Mouse (Mus musculus) ovary, adult 18-20 months (tissue): ENCODE results near the gene Dcaf10.
"Not testable (repeated sequence)": the region's sequence is repeated elsewhere in the genome, so short reads cannot be mapped to it uniquely, and the experiment has no call there.

Source experiments
- DNase-seq: peaks from one replicate; pipeline ENCODE4 v3.0.0; 2022; ENCODE audit warnings: low spot score, mixed read lengths

Dcaf10 gene

DNA sequence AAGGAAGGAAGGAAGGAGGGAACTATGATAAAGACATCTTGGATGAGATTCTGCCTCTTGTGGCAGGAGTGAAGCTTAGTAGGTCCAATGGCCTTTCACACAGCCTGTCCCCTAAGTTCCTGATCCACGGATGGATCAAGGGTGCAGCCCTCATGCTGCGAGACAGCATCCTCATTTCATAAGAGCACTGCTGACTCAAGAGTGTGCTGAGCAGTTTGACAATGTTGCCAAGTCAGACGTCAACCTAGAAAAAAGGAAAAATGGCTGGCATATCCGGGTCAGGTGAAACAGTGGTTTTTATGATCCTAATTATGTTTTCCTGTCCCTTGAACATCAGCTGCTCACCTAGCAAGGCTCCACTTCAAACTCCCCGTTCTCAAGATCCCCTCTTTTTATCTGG, 51.8 kb downstream of the Dcaf10 start:
- DNase-seq, result no peak

DNA sequence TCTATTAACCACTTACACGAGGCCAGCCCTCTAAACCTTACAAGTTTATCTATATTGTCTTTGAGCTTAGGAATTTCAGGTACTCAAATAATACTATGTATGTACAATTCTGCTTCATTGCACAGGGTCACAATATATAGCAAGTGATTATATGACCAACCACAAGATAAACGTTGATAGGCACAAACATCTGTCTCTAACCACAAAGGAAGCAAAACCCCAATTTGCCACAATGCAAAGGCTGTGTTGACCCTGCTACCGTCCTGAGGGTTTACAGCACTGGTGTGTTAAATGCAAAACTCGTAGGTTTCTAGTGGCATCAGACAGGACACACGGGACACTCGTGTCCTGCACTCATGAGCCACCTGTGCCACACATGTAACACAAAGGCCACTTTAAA, 54.3 kb downstream of the Dcaf10 start:
- DNase-seq, result not testable (repeated sequence)

DNA sequence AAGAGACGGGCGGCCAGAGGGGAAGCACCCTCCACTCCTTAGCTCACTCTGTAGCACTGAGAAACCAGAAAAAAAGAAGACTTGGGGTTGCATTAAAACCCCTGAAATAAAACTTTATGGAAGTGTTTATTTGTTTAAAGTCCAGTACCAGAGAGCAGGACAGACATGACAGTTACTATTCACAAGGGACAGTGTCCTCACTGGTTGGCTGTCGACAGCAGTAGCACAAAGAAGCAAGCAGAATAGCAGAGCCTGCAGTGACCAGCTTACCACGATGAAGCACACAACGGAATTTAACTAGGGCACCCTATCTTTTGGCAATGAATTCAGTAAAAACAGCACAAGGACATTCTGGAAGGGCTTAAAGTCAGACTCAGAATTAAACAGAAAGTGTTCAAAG, 56.4 kb downstream of the Dcaf10 start:
- DNase-seq, result not testable (repeated sequence)

- DNase-seq, result no peak
Observed at GRCm38 (mm10) chr4:45399421-45400210, 57.7 kb downstream of the Dcaf10 start.

DNA sequence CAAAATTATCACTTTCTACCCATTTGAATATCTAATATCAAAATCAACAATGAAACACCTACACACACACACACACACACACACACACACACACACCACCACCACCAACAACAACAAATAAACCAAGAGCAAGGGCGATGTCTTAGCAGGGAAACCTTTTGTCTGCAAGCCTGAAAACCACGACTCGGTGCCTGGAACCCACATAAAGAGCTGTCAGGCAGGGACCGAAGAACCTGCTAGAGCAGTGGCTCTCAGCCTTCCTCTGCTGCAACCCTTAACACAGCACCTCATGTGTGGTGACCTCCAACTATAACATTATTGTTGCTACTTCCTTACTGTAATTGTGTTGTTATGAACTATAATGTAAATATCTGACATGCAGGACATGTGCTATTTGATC, 60.4 kb downstream of the Dcaf10 start:
- DNase-seq, result no peak

GRCm38 (mm10) chr4:45402878-45403498, 61.1 kb downstream of the Dcaf10 start:
- DNase-seq, result no peak

DNA sequence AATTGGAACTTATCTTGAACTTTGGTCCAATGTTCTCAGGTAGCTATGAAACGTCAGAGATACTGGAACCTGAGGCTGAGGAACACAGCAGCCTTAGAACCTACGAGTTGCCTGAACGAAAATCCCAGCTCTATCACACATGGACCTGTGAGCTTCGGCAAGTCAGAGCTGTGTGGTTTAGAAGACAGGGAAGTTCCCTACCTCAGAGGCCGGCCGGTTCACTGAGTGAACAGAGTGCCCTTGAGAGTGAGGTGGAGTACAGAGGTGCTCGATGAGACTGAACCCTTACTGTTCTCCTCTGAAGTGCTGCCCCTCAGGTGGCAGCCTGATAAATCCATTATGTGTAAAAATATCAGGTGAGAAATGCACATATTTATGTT, 61.6 kb downstream of the Dcaf10 start:
- no peak for DNase-seq

- DNase-seq, result no peak
Observed at GRCm38 (mm10) chr4:45404086-45404485, 62.2 kb downstream of the Dcaf10 start.

DNA sequence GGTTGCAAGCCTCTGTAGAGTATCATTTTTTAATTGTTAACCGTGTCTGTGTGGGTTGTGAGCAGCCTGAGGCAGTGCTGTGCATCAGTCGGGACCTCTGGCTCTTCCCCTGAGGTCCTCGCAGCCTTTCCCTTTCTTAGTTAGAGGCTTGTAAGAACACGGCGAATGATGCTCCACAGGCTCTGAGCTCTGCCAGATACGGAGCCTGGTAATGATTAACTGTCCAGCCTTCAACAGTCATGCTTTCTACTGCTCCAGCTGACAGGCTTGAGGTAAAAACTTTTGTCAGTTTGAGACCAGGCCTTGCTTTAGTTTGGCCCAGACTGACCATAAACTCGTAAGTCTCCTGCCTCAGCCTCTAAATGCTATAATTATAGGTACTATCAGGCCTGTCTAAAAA, 63.4 kb downstream of the Dcaf10 start:
- DNase-seq, result no peak

DNA sequence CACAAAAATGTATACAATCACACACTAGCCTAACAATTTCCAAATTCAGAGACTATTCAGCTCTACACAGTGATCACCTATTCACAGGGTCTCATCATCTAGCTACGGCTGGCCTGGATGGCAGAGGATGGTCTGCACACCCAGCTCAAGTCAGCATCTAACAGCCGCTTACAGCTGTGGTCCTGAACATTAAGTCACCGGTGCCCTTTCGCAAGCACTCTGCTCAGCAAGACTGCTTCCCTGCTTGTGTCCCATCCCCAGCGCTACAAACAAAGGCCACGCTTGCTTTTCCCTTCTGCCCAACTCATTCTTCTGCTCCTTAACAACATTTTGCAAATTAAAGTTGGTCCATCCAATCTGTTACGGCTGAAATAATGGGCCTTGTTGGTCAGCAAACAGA, 64.5 kb downstream of the Dcaf10 start:
- no peak for DNase-seq

DNA sequence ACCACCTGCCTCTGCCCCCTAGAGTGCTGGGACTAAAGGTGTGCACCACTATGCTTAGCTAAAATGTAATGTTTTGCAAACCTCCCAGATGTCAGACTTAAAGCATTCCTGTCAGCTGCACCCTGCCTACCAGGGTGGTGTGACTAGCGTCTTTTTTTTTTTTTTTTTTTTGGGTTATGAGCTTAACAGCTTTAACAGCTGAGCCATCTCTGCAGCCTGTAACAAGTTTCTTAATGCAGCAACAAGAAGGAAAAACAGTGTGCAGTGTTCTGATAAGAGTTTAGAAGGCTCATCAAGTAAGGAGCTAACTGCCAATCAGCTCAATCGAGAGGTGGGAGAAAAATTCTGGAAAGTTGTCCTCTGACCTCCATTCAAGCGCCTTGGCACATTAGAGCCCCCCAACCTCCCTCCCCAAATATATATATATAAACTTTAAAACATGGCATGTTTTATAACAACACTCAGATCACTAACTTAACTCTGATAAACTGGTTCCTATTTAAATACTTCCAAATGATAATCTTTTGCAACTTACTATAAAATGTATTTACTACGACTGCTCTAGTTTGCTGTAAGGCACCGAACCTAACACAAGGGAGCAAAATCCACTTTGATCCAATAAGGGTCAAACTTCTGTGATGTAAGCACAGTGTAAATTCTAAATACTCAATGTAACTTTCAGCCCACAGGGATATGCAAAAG, 65.3 kb downstream of the Dcaf10 start:
- DNase-seq, result no peak

DNA sequence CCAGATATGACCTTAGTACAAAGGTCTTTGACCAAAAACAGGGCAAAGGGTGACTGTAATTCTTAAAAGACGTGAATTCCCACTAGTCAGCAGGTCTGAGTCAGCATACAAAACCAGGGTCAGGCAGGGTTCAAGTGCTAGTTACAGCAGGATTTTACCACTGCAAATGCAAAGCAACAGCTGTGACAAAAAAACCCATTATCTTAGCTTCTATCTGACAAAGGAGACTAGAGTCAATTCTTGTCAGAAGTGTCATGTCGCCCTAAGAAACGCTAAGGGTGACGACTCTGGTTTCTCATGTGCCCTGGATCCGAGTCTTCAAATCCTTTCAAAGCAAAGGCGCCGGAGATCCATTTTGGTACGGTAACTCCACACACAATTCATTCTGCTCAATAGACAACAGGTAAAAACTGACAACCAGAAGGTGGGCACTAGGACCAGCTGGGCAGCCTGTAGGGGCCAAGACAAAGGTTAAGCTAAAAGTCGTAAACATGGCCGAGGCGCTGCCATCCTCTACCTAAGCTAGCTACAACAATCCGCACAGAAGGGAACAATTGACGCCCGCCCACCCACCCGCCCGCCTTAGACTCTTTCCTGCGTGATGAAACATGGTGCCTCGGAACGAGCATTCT, 65.9 kb downstream of the Dcaf10 start:
- no peak for DNase-seq

DNA sequence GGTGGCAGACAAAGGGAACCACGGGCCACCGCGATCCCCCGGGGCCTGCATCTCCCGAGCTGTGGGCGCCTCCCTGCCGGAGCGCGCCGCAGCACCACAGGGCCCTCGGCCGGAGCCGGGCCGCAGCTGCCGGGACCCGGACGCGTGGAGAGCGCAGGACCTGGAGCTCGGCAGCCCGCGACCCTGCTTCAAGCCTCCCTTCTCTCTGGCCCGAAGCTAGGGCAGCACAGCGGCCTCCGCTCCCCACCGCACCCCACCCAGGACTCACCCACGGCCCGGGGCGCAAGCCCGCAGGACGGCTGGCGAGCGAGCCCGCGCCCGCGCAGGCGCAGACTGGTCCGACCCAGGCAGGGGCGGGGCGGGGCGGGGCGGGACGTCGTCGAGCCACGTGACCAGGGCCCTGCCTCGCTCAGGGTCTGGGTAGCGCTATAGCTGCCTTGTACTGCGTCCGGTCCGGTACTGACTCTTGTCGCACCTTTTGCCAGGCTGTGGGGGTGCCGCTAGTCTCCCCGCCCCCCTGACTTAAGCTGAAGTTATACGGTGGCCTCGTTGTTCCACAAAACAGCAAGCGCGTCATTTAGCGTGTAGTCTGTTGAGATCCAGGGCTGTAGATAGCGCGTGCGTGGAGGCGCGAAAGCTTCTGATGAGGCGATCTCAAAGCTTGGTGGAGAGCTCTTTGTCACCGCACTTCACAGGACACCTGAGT, 66.7 kb downstream of the Dcaf10 start, which contains the start of gene Slc25a51:
TSS of gene Slc25a51 (minus strand) at position 340 of the 706 bp plus-strand sequence.
- DNase-seq, result peak; percentile 83

GRCm38 (mm10) chr4:45409270-45409669, 67.4 kb downstream of the Dcaf10 start:
- DNase-seq, result peak; percentile 56

- DNase-seq, result no peak
Observed at GRCm38 (mm10) chr4:45411181-45411790, 69.4 kb downstream of the Dcaf10 start.

DNA sequence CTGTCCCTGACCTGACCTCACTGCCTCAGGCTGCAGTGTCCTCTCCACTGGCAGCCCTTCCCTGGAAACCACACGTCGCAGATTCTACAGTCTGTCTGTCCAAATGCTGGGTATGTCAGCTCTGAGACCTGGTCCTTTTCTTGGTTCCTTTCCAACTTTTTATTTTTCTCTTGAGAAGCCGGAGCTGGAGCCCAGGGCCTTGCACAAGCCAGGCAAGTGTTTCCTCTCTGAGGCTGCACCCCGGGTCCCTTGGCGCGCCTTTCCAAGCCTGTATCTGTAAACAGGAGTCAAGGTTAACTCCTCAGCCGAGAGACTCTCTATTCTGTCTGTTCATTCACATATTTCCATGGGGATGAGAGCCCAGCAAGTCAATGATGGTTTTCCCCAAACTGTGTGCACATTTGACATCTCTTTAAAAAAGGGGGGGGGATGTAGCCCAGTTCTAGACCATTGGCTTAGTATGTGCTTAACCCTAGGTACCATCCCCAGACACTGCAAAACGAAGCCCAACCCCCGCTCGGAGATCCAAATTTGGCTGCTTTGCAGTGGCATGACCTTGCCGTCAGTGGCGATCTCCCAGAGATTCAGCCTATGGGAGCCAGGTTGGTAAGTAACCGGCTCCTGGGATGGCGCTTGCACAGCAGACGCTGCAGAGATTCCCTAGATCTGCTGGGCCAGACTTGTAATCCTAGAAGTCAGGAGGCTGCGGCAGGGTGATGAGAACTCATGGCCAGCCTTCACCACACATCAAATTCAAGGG, 70.7 kb downstream of the Dcaf10 start:
- DNase-seq, result peak; percentile 57

DNA sequence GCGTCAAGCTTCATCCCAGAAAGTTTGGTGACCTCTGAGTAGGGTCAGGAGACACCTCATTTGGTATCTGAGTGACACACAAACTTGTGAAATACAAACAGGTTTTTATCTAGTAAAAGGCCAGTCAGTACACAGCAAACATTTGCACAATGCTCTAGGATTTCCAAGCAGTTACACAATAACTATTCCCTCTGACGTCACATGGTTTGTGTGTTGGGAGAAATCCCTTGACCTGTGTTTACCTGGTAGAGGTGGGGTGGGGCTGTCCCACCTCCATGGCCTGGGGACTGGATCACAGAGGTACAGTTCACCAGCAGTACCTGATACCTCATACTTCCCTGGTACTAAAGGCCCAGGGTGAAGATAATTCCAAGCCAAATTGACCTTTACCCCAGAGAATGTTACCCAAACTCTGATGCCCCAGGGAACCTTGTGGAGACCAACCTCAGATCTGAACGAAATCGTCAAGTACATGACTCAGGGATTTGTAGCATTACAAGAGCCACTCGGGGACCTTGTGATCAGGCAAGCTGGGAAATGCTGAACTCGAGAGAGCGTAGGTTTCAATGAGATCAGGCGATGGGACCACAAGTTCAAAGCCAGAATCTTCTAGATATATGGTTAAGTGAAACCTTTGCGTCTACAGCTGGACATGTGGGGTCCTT, 71.9 kb downstream of the Dcaf10 start:
- DNase-seq, result no peak

DNA sequence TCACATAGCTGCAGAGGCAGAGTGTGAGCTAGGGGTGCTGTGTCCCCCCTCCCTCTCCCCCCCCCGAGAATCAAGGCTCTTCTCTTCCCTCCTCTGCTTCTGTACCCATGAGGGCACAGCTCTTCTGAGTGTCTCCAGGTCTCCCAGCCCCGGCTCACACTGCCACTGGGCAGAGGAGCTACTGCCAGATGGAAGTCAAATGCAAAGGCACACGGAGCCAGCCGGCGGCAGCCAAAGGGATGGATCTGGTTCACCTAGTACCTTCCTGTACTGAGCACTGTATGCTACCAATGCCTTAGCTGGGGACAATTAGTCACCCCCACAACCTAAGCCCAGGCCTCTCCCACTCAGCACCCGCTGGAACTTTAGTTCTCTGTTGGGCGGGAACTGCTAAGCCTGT, 74.4 kb downstream of the Dcaf10 start:
- DNase-seq, result no peak

DNA sequence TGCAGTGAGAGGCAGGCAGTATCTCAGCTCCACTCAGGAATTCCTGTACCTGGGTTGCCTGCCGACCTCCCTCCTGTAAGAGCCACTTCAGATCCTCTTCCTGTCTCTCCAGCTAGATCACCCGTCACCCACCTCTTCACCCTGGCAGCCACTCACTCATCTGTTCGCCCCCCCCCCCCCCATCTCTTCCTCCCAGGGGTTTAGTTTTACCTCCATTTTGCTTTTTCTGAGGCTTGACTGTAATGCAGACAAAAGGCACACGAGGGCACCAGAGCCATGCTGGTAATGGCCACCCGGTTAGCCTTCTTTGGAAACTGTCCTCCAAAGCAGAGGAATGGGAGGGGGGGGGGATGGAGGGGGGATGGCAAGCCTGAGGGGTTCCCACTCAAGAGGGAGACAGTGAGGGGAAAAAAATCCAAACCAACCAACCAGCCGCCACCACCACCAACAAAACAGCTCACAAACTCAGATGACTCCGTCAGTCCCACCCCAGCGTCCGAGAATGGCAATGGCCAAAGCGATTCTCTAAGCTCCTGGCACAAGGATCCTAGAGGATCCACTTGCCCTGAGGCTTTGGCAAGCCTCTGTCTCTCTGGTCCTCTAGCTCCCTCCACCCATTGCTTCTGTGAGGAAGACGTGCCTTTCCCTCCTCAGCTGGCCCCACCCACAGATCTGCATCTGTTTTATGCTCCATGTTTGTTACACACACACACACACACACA, 76.5 kb downstream of the Dcaf10 start:
- DNase-seq, result no peak

GRCm38 (mm10) chr4:45419051-45419450, 77.2 kb downstream of the Dcaf10 start:
- DNase-seq, result no peak
